Mouse (Mus musculus) MEL (cell line): ENCODE measurements at regions not wholly inside any gene's neighbourhood (a gene's known extent, or its start where the extent isn't known, plus 50 kb on each side); places are given as distances from the start of the nearest gene placed in this dataset.

Experiments
- DNase-seq: peaks from one replicate; pipeline ENCODE4 v3.0.0; 2011; ENCODE audit warnings: low read depth, low spot score
- H3K27ac ChIP-seq: 2 replicates; pipeline ENCODE4 v1.5.1; 2012; ENCODE audit warnings: low read depth, mild to moderate bottlenecking, control low read depth, low read length, moderate library complexity; ENCODE audit not compliant: control insufficient read depth
- H3K27me3 ChIP-seq, 2 experiments: fragments of 150-350 bp in 1 of 2; sonication (generic) in 1 of 2; 2 replicates each; pipeline ENCODE4 v1.6.1; 2012; ENCODE audit warnings: low read length in 2 of 2, mild to moderate bottlenecking in 2 of 2, improper control_type of control experiment in 1 of 2, moderate library complexity in 1 of 2; ENCODE audit not compliant: insufficient read depth in 2 of 2, control insufficient read depth in 1 of 2
- H3K36me3 ChIP-seq, 2 experiments: 2 replicates each; pipeline ENCODE4 v1.6.1; 2012 to 2014; ENCODE audit warnings: low read length in 2 of 2, improper control_type of control experiment in 1 of 2, inconsistent platforms in 1 of 2, mild to moderate bottlenecking in 1 of 2; ENCODE audit not compliant: insufficient read depth in 2 of 2, control insufficient read depth in 1 of 2
- H3K4me1 ChIP-seq, 2 experiments: fragments of 150-350 bp in 1 of 2; sonication (generic) in 1 of 2; 2 replicates each; pipeline ENCODE4 v1.6.1; 2012; ENCODE audit warnings: low read length in 2 of 2, improper control_type of control experiment in 1 of 2, mild to moderate bottlenecking in 1 of 2; ENCODE audit not compliant: insufficient read depth in 2 of 2, control insufficient read depth in 1 of 2
- H3K4me3 ChIP-seq, 2 experiments: fragments of 150-350 bp in 1 of 2; sonication (generic) in 1 of 2; 2 replicates each; pipeline ENCODE4 v1.5.1; 2012; ENCODE audit warnings: low read depth in 2 of 2, low read length in 2 of 2, mild to moderate bottlenecking in 2 of 2, moderate library complexity in 2 of 2, control low read depth in 1 of 2, improper control_type of control experiment in 1 of 2; ENCODE audit not compliant: control insufficient read depth in 1 of 2, insufficient read depth in 1 of 2
- H3K79me2 ChIP-seq: 2 replicates; pipeline ENCODE4 v1.6.1; 2012; ENCODE audit warnings: mild to moderate bottlenecking, low read length, moderate library complexity; ENCODE audit not compliant: control insufficient read depth, poor library complexity, insufficient read depth
- H3K9ac ChIP-seq: 2 replicates; pipeline ENCODE4 v1.6.1; 2012; ENCODE audit warnings: low read depth, mild to moderate bottlenecking, control low read depth, low read length, moderate library complexity; ENCODE audit not compliant: control insufficient read depth, poor library complexity, severe bottlenecking
- H3K9me3 ChIP-seq: fragments of 150-350 bp; sonication (generic); replicated peaks from 2 replicates; pipeline ENCODE4 v1.6.1; 2012; ENCODE audit warnings: mild to moderate bottlenecking, low read length, improper control_type of control experiment, moderate library complexity; ENCODE audit not compliant: insufficient read depth
- CHD1 ChIP-seq: IDR thresholded peaks from 2 replicates; pipeline ENCODE4 v1.6.1; 2012; ENCODE audit warnings: low read depth, mild to moderate bottlenecking, inconsistent platforms, low read length, improper control_type of control experiment
- CHD2 ChIP-seq: IDR thresholded peaks from 2 replicates; pipeline ENCODE4 v1.6.1; 2011; ENCODE audit warnings: low read length, improper control_type of control experiment
- CTCF ChIP-seq, 3 experiments: IDR thresholded peaks in 2 of 3; conservative IDR thresholded peaks in 1 of 3; 2 replicates each; pipeline ENCODE4 v1.5.1; 2011 to 2012; ENCODE audit warnings: low read length in 3 of 3, low read depth in 2 of 3, mild to moderate bottlenecking in 2 of 3, improper control_type of control experiment in 1 of 3, inconsistent platforms in 1 of 3, mixed read lengths in 1 of 3, moderate library complexity in 1 of 3; ENCODE audit not compliant: control insufficient read depth in 1 of 3, insufficient read depth in 1 of 3, poor library complexity in 1 of 3, severe bottlenecking in 1 of 3
- ELF1 ChIP-seq: IDR thresholded peaks from 2 replicates; pipeline ENCODE4 v1.6.1; 2014; ENCODE audit warnings: low read depth, mild to moderate bottlenecking, inconsistent platforms, low read length, improper control_type of control experiment, moderate library complexity
- EP300 ChIP-seq, 2 experiments: IDR thresholded peaks; 2 replicates each; pipeline ENCODE4 v1.6.1; 2011; ENCODE audit warnings: improper control_type of control experiment in 2 of 2, low read length in 2 of 2, low read depth in 1 of 2, mild to moderate bottlenecking in 1 of 2
- GATA1 ChIP-seq: IDR thresholded peaks from 2 replicates; pipeline ENCODE4 v1.6.1; 2011; ENCODE audit warnings: low read depth, low read length, improper control_type of control experiment
- KAT2A ChIP-seq: conservative IDR thresholded peaks from 2 replicates; pipeline ENCODE4 v1.6.1; 2012; ENCODE audit warnings: low read depth, low read length, improper control_type of control experiment, inconsistent platforms
- MAFK ChIP-seq: IDR thresholded peaks from 2 replicates; pipeline ENCODE4 v1.6.1; 2011; ENCODE audit warnings: low read depth, mild to moderate bottlenecking, low read length, improper control_type of control experiment, borderline replicate concordance
- MAZ ChIP-seq: IDR thresholded peaks from 2 replicates; pipeline ENCODE4 v1.6.1; 2012; ENCODE audit warnings: low read depth, mild to moderate bottlenecking, inconsistent platforms, low read length, improper control_type of control experiment
- MXI1 ChIP-seq: IDR thresholded peaks from 2 replicates; pipeline ENCODE4 v1.6.1; 2011; ENCODE audit warnings: mild to moderate bottlenecking, low read depth, low read length, improper control_type of control experiment
- MYB ChIP-seq: IDR thresholded peaks from 2 replicates; pipeline ENCODE4 v1.6.1; 2011; ENCODE audit warnings: mild to moderate bottlenecking, low read depth, low read length, improper control_type of control experiment
- MYC ChIP-seq: IDR thresholded peaks from 2 replicates; pipeline ENCODE4 v1.6.1; 2011; ENCODE audit warnings: low read depth, mild to moderate bottlenecking, low read length, improper control_type of control experiment, moderate library complexity
- NELFE ChIP-seq: IDR thresholded peaks from 2 replicates; pipeline ENCODE4 v1.6.1; 2011; ENCODE audit warnings: low read depth, low read length, improper control_type of control experiment
- POLR2A ChIP-seq, 2 experiments: IDR thresholded peaks; 2 replicates each; pipeline ENCODE4 v1.6.1; 2011 to 2012; ENCODE audit warnings: low read length in 2 of 2, mild to moderate bottlenecking in 2 of 2, control low read depth in 1 of 2, improper control_type of control experiment in 1 of 2, low read depth in 1 of 2, moderate library complexity in 1 of 2; ENCODE audit not compliant: control insufficient read depth in 1 of 2, insufficient read depth in 1 of 2, poor library complexity in 1 of 2
- POLR2AphosphoS2 ChIP-seq: IDR thresholded peaks from 2 replicates; pipeline ENCODE4 v1.6.1; 2011; ENCODE audit warnings: low read length, improper control_type of control experiment
- RCOR1 ChIP-seq: IDR thresholded peaks from 2 replicates; pipeline ENCODE4 v1.6.1; 2012; ENCODE audit warnings: low read depth, mild to moderate bottlenecking, inconsistent platforms, low read length, improper control_type of control experiment
- SIN3A ChIP-seq: IDR thresholded peaks from 2 replicates; pipeline ENCODE4 v1.6.1; 2012; ENCODE audit warnings: low read length, improper control_type of control experiment, inconsistent platforms
- SMC3 ChIP-seq: IDR thresholded peaks from 2 replicates; pipeline ENCODE4 v1.6.1; 2011; ENCODE audit warnings: low read depth, low read length, improper control_type of control experiment
- USF1 ChIP-seq: IDR thresholded peaks from 2 replicates; pipeline ENCODE4 v1.6.1; 2014; ENCODE audit warnings: low read depth, mild to moderate bottlenecking, inconsistent platforms, low read length, improper control_type of control experiment, moderate library complexity
- USF2 ChIP-seq, 2 experiments: IDR thresholded peaks; 2 replicates each; pipeline ENCODE4 v1.6.1; 2011 to 2012; ENCODE audit warnings: improper control_type of control experiment in 2 of 2, low read length in 2 of 2, borderline replicate concordance in 1 of 2, inconsistent platforms in 1 of 2, low read depth in 1 of 2, mild to moderate bottlenecking in 1 of 2; ENCODE audit not compliant: insufficient read depth in 1 of 2
- ZKSCAN1 ChIP-seq: IDR thresholded peaks from 2 replicates; pipeline ENCODE4 v1.6.1; 2012; ENCODE audit warnings: low read depth, mild to moderate bottlenecking, inconsistent platforms, low read length, improper control_type of control experiment, moderate library complexity
- ZMIZ1 ChIP-seq: IDR thresholded peaks from 2 replicates; pipeline ENCODE4 v1.6.1; 2012; ENCODE audit warnings: low read depth, mild to moderate bottlenecking, inconsistent platforms, low read length, improper control_type of control experiment, moderate library complexity
- ZNF384 ChIP-seq: IDR thresholded peaks from 2 replicates; pipeline ENCODE4 v1.6.1; 2012; ENCODE audit warnings: low read depth, mild to moderate bottlenecking, inconsistent platforms, low read length, improper control_type of control experiment

GRCm38 (mm10) chr16:76837450-76837849 lies 176.1 kb upstream of the Usp25 start:
- DNase-seq: no peak

DNA sequence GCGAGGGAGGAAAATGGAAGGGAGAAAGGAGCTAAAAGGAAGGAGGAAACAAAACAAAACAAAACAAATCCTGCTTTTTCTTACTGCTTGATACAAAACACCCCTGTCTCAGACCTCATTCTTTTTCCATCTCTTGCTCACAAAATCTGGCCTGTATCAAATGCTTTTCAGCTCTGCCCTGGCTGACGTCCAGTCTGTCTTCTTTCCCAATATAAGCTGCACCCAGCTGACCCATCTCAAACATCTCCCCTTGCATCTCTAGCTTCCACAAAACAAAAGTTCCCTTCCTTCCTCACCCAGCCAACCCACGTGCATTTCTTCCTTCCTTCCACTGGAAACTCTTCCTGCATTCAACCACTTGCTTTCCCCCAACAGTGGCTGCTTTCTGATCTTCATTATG lies 183.1 kb upstream of the Usp25 start:
- H3K9me3 ChIP-seq: no peaks in the 10 kb centered on the region
- no peak for TF ChIP-seq CTCF (IDR thresholded peaks at IDR 0.05 in 2 of 3, conservative IDR thresholded peaks at IDR 0.05 in 1 of 3; ENCODE audit: control insufficient read depth in 1 of 3, insufficient read depth in 1 of 3, low read depth in 2 of 3, low read length in 3 of 3, poor library complexity in 1 of 3, severe bottlenecking in 1 of 3)
- no peak for TF ChIP-seq POLR2AphosphoS2
- no peak for TF ChIP-seq GATA1
- no peak overlapping the region for H3K4me3 ChIP-seq
- H3K36me3 ChIP-seq: no peaks in the 10 kb centered on the region
- H3K4me1 ChIP-seq: no peaks in the 10 kb centered on the region
- H3K27ac ChIP-seq: no peak overlapping the region
- H3K79me2 ChIP-seq: no peaks in the 10 kb centered on the region
- H3K27me3 ChIP-seq: no peaks in the 10 kb centered on the region
- no peak overlapping the region for H3K9ac ChIP-seq
- no peak for DNase-seq

More at GRCm38 (mm10) chr16:76837450-76837849, 176.1 kb upstream of the Usp25 start:
- no peak overlapping the region for H3K4me3 ChIP-seq
- no peaks in the 10 kb centered on the region for H3K27me3 ChIP-seq
- H3K4me1 ChIP-seq: no peaks in the 10 kb centered on the region
- no peak for TF ChIP-seq EP300 (IDR thresholded peaks at IDR 0.05; ENCODE audit: low read depth in 1 of 2, low read length in 2 of 2)
- TF ChIP-seq ZMIZ1: no peak
- no peak for TF ChIP-seq ZNF384
- no peak for TF ChIP-seq ZKSCAN1
- TF ChIP-seq SMC3: no peak
- no peak for TF ChIP-seq MYC
- no peak for TF ChIP-seq RCOR1
- TF ChIP-seq KAT2A: no peak
- TF ChIP-seq POLR2A (IDR thresholded peaks at IDR 0.05; ENCODE audit: control insufficient read depth in 1 of 2, insufficient read depth in 1 of 2, low read depth in 1 of 2, low read length in 2 of 2, poor library complexity in 1 of 2): no peak
- TF ChIP-seq CHD2: no peak
- no peak for TF ChIP-seq MAFK
- TF ChIP-seq MXI1: no peak
- no peak for TF ChIP-seq USF1
- no peak for TF ChIP-seq SIN3A
- no peak for TF ChIP-seq CHD1
- TF ChIP-seq NELFE: no peak
- TF ChIP-seq ELF1: no peak
- no peak for TF ChIP-seq MAZ
- TF ChIP-seq MYB: no peak
- TF ChIP-seq USF2 (IDR thresholded peaks at IDR 0.05; ENCODE audit: borderline replicate concordance in 1 of 2, insufficient read depth in 1 of 2, low read depth in 1 of 2, low read length in 2 of 2): no peak
- no peak overlapping the region for H3K9ac ChIP-seq
- no peaks in the 10 kb centered on the region for H3K79me2 ChIP-seq
- H3K9me3 ChIP-seq: no peaks in the 10 kb centered on the region
- H3K27ac ChIP-seq: no peak overlapping the region
- no peaks in the 10 kb centered on the region for H3K36me3 ChIP-seq
